Mouse (Mus musculus): ENCODE data around the gene Pzp. TPM values are rescaled to one million over a fixed set of nuclear protein-coding genes. Genes with fewer than 3 reads are reported as not detected.

The Pzp gene
- total RNA-seq, 1 experiment, result 2.5 TPM

GRCm38 (mm10) chr6:128494646-128495331 lies 31.7 kb downstream of the Pzp start:
- in situ Hi-C loops (cut with MboI; ENCODE audit: low sequenced_read_pairs in 2 of 2, unreplicated experiment in 2 of 2), result no loop called here
- no peaks in the 10 kb centered on the region for H3K9me3 ChIP-seq (ENCODE audit: control insufficient read depth, insufficient read depth, low read depth, low read length)
- no peaks in the 10 kb centered on the region for H3K36me3 ChIP-seq (ENCODE audit: control insufficient read depth, insufficient read depth, low read length, poor library complexity, severe bottlenecking)
- H3K4me1 ChIP-seq (ENCODE audit: control insufficient read depth in 2 of 2, insufficient read depth in 2 of 2, low read length in 2 of 2, poor library complexity in 1 of 2), result no peaks in the 10 kb centered on the region
- no peak overlapping the region for H3K27ac ChIP-seq (ENCODE audit: insufficient read depth, low read depth, low read length, poor library complexity, severe bottlenecking)
- no peak overlapping the region for H3K4me3 ChIP-seq (ENCODE audit: insufficient read depth in 1 of 2, low read depth in 1 of 2, low read length in 2 of 2, poor library complexity in 1 of 2, severe bottlenecking in 1 of 2)
- no peak for DNase-seq (ENCODE audit: low read depth, low spot score)
- H3K9ac ChIP-seq (ENCODE audit: insufficient read depth, low read depth, low read length, poor library complexity, severe bottlenecking), result no peak overlapping the region
- TF ChIP-seq CHD2 (IDR thresholded peaks at IDR 0.05; ENCODE audit: low read depth, low read length), result no peak
- no peak for TF ChIP-seq HCFC1 (IDR thresholded peaks at IDR 0.05; ENCODE audit: borderline replicate concordance, insufficient read depth, low read length)
- TF ChIP-seq ZC3H11A (IDR thresholded peaks at IDR 0.05; ENCODE audit: borderline replicate concordance, low read depth, low read length), result no peak
- TF ChIP-seq ZNF384 (IDR thresholded peaks at IDR 0.05; ENCODE audit: low read depth, low read length), result no peak
- no peak for TF ChIP-seq MAFK (IDR thresholded peaks at IDR 0.05; ENCODE audit: insufficient read depth, low read depth, low read length)

- DNase-seq (ENCODE audit: low read depth, low spot score), result no peak
- H3K9me3 ChIP-seq (ENCODE audit: control insufficient read depth, insufficient read depth, low read depth, low read length), result no peaks in the 10 kb centered on the region
These were observed 34.6 kb downstream of the Pzp start for GRCm38 (mm10) chr6:128491916-128492315.

GRCm38 (mm10) chr6:128490141-128490540 lies 36.4 kb downstream of the Pzp start:
- Histone ChIP-seq H3K9me3 (ENCODE audit: control insufficient read depth, insufficient read depth, low read depth, low read length) (no peaks in the 10 kb centered on the region), H3K4me1 (ENCODE audit: control insufficient read depth in 2 of 2, insufficient read depth in 2 of 2, low read length in 2 of 2, poor library complexity in 1 of 2) (no peaks in the 10 kb centered on the region), H3K4me3 (ENCODE audit: insufficient read depth in 1 of 2, low read depth in 1 of 2, low read length in 2 of 2, poor library complexity in 1 of 2, severe bottlenecking in 1 of 2) (no peak overlapping the region), H3K27ac (ENCODE audit: insufficient read depth, low read depth, low read length, poor library complexity, severe bottlenecking) (no peak overlapping the region), H3K36me3 (ENCODE audit: control insufficient read depth, insufficient read depth, low read length, poor library complexity, severe bottlenecking) (no peaks in the 10 kb centered on the region), H3K9ac (ENCODE audit: insufficient read depth, low read depth, low read length, poor library complexity, severe bottlenecking) (no peak overlapping the region)
- in situ Hi-C loops (cut with MboI; ENCODE audit: low sequenced_read_pairs in 2 of 2, unreplicated experiment in 2 of 2), result no loop called here
- no peak for DNase-seq (ENCODE audit: low read depth, low spot score)
- TF ChIP-seq ZC3H11A (IDR thresholded peaks at IDR 0.05; ENCODE audit: borderline replicate concordance, low read depth, low read length) (no peak), MAFK (IDR thresholded peaks at IDR 0.05; ENCODE audit: insufficient read depth, low read depth, low read length) (no peak), ZNF384 (IDR thresholded peaks at IDR 0.05; ENCODE audit: low read depth, low read length) (no peak), HCFC1 (IDR thresholded peaks at IDR 0.05; ENCODE audit: borderline replicate concordance, insufficient read depth, low read length) (no peak), CHD2 (IDR thresholded peaks at IDR 0.05; ENCODE audit: low read depth, low read length) (no peak)

More at GRCm38 (mm10) chr6:128491916-128492315, 34.6 kb downstream of the Pzp start:
- in situ Hi-C loops (cut with MboI; ENCODE audit: low sequenced_read_pairs in 2 of 2, unreplicated experiment in 2 of 2), result no loop called here
- H3K9ac ChIP-seq (ENCODE audit: insufficient read depth, low read depth, low read length, poor library complexity, severe bottlenecking), result no peak overlapping the region
- no peaks in the 10 kb centered on the region for H3K36me3 ChIP-seq (ENCODE audit: control insufficient read depth, insufficient read depth, low read length, poor library complexity, severe bottlenecking)
- H3K4me1 ChIP-seq (ENCODE audit: control insufficient read depth in 2 of 2, insufficient read depth in 2 of 2, low read length in 2 of 2, poor library complexity in 1 of 2), result no peaks in the 10 kb centered on the region
- no peak overlapping the region for H3K27ac ChIP-seq (ENCODE audit: insufficient read depth, low read depth, low read length, poor library complexity, severe bottlenecking)
- TF ChIP-seq ZC3H11A (IDR thresholded peaks at IDR 0.05; ENCODE audit: borderline replicate concordance, low read depth, low read length) (no peak), CHD2 (IDR thresholded peaks at IDR 0.05; ENCODE audit: low read depth, low read length) (no peak), MAFK (IDR thresholded peaks at IDR 0.05; ENCODE audit: insufficient read depth, low read depth, low read length) (no peak), HCFC1 (IDR thresholded peaks at IDR 0.05; ENCODE audit: borderline replicate concordance, insufficient read depth, low read length) (no peak), ZNF384 (IDR thresholded peaks at IDR 0.05; ENCODE audit: low read depth, low read length) (no peak)
- H3K4me3 ChIP-seq (ENCODE audit: insufficient read depth in 1 of 2, low read depth in 1 of 2, low read length in 2 of 2, poor library complexity in 1 of 2, severe bottlenecking in 1 of 2), result no peak overlapping the region

DNA sequence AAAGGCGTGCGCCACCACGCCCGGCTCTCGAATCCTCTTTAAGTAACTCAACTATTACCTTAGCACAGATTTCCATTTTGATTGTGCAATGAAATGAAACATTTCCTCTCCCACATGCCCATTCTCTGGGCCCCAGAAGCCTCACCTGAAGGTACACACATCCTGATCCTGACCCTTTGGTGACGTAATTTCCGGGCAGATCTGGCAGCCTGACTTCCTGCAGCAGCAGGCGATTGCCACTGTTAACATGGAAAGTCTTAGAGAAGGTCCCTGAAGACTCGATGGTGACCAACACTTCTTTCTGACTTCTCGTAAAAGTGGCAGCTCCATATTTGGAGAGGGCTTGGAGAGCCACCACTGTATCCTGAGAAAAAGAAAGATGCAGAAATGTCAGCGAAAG lies 38.8 kb downstream of the Pzp start:
- Histone ChIP-seq H3K4me1 (ENCODE audit: control insufficient read depth in 2 of 2, insufficient read depth in 2 of 2, low read length in 2 of 2, poor library complexity in 1 of 2) (no peaks in the 10 kb centered on the region), H3K9me3 (ENCODE audit: control insufficient read depth, insufficient read depth, low read depth, low read length) (no peaks in the 10 kb centered on the region), H3K9ac (ENCODE audit: insufficient read depth, low read depth, low read length, poor library complexity, severe bottlenecking) (no peak overlapping the region), H3K4me3 (ENCODE audit: insufficient read depth in 1 of 2, low read depth in 1 of 2, low read length in 2 of 2, poor library complexity in 1 of 2, severe bottlenecking in 1 of 2) (no peak overlapping the region), H3K27ac (ENCODE audit: insufficient read depth, low read depth, low read length, poor library complexity, severe bottlenecking) (no peak overlapping the region), H3K36me3 (ENCODE audit: control insufficient read depth, insufficient read depth, low read length, poor library complexity, severe bottlenecking) (no peaks in the 10 kb centered on the region)
- no peak for DNase-seq (ENCODE audit: low read depth, low spot score)
- in situ Hi-C loops (cut with MboI; ENCODE audit: low sequenced_read_pairs in 2 of 2, unreplicated experiment in 2 of 2), result no loop called here
- TF ChIP-seq ZC3H11A (IDR thresholded peaks at IDR 0.05; ENCODE audit: borderline replicate concordance, low read depth, low read length) (no peak), CHD2 (IDR thresholded peaks at IDR 0.05; ENCODE audit: low read depth, low read length) (no peak), ZNF384 (IDR thresholded peaks at IDR 0.05; ENCODE audit: low read depth, low read length) (no peak)

Measured in ES-E14 (cell line).